Mouse (Mus musculus) urinary bladder, postnatal 36 days (tissue): Measurements from ENCODE around the gene Slc2a4.
"Not testable (repeated sequence)": the region's sequence is repeated elsewhere in the genome, so short reads cannot be mapped to it uniquely, and the experiment has no call there.

Experiments used
- DNase-seq, 2 experiments: peaks; one replicate each; pipeline ENCODE4 v3.0.0; 2022; ENCODE audit warnings: low spot score in 2 of 2, mixed read lengths in 1 of 2

Slc2a4 gene

DNA sequence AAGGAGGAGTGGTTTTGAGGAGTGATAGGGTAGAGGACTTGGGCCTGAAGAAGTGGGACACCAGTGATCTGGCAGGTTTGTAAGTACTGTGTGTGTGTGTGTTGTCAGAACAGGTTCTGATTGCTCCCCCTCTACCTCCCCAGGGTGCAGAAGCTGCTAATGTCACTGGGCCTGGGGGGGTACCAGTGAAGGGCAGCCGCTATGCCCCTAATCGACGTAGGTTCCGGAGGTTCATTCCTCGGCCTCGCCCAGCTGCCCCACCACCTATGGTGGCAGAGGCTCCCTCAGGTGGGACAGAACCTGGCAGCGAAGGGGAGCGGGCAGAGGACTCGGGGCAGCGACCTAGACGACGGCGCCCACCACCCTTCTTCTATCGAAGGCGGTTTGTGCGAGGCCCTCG, 8.3 kb downstream of the Slc2a4 start:
- DNase-seq = no peak

DNA sequence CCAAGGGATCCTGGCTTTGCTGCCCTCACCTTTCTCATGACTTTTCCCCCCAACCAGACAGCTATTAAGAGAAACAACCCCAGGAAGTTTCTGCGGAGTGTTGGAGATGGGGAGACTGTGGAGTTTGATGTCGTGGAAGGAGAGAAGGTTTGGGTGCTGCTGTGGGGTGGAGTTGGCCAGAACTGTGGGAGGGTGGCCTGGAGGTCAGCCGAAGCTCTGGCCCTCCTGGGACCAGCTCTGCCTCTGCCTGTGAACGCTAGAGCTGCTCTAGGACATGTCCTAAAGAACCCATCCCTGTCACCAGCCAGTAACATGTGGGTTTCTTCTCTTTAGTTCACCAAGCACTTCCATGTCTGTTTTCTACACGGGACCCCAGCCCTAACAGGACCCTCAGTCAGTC, 8.8 kb downstream of the Slc2a4 start:
- no peak for DNase-seq

DNA sequence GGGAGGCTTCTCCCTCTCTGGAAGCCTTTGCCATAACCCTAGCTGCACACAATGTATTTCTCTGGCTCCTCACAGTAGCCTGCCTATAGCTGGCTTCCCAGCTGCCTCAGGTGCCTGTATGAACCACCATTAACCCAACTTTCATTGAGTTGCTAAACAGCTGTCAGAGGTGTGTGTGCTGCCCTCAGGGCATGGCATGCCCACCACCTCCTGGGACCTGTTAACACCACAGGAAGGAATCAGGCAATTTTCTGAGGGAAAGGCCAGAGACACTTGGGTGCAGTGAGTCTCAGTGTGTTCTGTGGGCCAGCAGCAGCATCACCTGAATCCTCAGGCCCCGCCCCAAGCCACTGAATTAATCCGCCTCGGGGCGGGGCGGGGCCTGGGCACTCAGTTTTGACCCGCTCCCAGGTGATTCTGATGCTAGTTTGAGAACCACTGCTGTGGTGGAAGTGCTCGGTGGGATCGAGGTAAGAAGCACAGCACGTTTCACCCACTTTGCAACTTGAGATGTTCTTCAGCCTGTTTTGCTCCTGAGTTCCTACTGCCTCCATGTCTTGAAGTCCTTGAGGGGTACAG, 9.5 kb downstream of the Slc2a4 start:
- DNase-seq = no peak

DNA sequence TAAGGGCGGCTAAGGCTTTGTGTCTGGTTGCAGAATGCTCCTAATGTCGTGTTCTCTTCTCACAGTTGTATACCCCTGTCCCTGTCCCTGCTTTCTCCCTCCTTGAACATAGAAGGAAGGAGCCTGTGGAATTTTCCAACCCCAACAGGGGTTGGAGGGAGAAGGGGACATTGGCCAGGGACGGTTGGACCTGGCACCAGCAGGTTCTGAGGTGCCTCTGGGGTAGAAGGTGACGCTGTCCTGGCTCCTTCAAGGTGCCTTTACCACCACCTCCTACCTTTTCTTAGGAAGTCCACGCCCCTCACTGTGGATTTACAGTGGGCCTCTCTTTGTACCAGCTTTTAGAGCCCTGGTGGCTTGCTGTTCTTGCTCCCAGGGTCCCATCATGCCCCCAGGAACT, 10.2 kb downstream of the Slc2a4 start:
- DNase-seq = no peak

DNA sequence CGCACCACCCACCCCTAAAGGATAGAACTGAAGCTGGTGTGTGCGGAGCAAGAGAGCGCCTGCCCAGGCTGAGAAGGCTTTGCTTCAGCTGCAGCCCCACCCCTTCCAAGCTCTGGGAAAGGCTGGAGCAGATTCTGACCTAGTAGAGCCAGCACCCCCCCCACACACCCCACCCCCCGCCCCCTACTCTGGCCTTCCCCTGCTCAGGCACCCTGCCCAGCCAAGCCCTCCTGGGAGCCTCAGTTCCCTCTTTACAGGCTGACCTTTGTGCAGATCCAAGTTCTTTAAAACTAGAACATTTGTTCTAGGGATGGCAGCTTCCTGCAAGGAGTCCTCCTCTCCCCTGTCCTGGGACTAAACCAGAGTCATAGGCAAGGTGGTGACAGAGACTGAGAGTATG, 10.6 kb downstream of the Slc2a4 start:
- DNase-seq = peak in 1 of 2 experiments; percentile 72

DNA sequence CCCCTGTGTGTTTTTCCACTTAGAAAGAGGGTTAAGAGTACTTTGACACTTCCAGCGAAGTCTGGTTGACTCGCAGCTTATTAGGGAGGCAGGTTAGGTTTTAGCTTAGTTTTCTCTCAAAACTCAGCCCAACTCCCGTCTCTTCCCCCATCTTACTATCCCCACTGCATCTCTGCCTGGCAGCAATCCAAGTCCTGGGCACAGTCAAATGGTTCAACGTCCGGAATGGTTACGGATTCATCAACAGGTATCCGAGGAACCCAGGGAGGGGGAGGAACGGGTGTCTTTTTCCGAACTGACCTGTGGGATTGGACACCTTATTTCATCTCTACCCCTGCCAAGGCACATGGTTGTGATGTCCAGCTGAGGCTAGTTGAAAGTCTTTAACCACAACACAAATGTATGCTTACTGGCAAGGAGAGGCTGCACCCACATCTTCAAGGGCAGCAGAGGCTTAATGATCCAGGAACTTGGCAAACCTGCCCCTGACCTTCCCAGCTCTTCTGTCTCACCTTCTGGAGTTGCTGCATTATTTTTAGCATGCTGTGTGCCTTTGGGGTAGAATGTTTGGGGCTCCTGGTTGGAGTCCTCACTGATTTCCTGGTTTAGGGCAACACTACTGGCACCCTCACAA, 11.2 kb downstream of the Slc2a4 start:
- DNase-seq = no peak

DNA sequence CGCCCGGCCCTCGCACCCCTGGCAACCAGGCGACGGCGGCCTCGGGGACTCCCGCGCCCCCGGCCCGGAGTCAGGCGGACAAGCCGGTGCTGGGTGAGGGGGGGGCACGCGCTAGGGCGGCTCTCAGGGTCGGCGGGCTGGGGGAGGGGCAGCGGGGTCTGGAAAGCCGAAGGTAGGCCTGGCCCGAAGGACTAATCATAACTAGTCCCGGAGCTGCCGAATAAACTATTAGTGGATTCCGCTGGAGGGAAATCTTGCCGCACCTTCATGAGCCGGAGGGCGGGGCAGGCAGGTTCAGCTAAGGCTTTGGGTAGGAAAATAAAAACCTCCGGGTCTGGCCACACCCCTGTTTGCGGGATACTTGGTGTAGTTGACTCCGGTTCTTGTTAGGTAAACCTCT, 11.8 kb downstream of the Slc2a4 start:
- DNase-seq = no peak

DNA sequence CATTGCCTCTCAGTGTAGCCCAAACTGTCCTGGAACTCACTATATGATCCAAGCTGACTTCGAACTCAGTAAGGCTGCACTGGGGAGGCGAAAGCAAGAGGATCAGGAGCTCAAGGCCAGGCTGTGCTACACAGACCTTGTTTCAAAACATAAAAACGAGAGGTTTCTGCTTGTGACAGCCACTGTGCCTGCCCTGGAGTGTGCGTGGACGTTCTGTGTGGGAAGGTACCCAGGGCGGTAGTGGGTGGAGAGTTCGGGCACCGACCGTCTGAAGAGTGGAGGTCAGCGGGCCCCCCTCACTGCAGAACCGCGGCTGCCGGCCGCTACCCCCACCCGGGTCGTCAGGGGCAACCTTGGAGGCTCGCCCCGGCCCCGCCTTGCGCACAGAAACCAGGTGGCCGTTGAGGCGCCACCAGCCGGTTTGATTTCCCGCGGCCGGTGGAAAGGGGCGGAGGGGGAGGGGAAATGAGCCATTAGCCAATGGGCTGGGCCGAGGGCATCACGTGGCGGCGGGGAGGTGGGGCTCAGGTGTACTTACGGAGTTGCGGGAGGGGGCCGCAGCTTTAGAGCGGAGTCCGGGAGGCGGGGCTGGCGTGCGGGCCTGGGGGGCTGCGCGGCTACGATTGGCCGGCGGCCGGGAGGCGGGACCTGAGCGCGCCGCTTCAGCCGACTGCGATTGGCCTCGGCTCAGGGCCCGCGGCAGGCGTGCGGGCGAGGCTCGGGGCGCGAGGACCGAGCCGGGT, 12.7 kb downstream of the Slc2a4 start, which contains the start of gene Ybx2:
Gene Ybx2 (plus strand): TSS at position 660 of the 743 bp plus-strand sequence.
- peak; percentile 70 to 83 for DNase-seq

DNA sequence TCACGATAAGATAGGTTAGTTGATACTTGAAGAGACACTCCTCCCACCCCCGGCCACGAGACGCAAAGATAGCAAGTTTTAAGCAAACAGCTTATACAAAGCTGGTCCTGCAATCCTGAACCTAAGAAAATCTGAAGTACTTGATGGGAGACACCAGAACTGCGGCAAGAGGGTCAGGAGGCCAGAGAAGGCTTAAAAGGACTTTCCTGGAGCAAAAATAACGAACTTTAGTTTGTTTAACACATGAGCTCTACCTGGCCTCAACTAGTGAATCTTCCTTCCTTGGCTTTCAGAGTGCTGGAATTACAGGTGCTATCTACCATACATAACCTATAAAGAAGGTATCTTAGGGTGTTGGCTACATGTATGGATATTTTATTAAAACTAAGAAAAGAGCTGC, 13.3 kb downstream of the Slc2a4 start:
- DNase-seq = no peak

DNA sequence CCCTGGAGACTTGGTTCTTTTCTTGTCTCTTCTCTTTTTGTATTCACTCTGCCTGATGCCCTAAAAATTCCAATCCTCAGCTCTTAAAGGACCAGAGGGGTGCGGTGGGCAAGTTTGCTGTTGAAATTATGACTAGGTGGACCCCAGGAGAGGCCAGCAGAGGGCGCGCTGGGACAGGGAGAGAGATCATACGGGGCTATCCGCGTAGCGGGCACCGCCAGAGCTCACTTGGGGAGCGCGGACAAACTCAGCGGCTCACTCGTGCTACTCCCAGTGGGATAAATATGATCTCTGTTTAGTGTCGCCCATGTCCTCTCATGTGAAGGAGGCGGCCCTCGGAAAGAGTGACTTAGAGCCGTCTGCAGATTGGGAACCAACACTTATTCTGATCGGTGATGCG, 13.8 kb downstream of the Slc2a4 start:
- DNase-seq = peak; percentile 81 to 92

DNA sequence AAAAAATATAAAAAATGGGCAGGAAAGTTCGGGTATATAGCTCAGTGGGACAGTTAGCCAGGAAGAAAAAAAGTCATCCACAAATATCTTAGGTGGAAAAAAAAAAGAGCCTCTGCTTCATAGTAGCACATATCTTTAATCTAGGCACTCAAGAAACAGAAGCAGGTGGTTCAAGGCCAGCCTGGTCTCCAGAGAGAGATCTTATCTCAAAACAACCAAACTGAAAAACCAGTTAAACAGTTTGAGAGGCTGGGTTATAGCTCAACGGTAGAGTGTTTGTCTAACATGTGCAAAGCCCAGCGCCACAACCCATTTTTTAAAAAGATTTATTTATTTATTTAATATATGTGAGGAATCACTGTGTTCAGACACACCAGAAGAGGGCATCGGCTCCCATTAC, 14.9 kb downstream of the Slc2a4 start:
- DNase-seq = no peak

DNA sequence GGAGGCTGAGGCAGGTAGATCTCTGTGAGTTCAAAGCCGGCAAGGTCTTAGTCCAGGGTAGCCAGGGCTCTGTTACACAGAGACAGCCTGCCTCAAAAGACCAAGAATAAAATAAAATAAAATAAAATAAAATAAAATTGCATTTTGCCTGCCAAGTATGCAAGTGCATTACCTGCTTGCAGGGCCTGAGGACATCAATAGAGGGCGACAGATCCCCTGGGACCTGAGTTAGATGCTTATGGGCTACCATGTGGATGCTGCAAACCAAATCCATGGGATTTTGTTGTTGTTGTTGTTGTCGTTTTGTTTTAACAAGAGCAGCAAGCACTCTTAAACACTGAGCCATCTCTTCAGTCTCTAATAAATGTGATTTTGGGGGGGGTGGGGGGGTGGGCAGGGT, 15.7 kb downstream of the Slc2a4 start:
- DNase-seq = no peak

DNA sequence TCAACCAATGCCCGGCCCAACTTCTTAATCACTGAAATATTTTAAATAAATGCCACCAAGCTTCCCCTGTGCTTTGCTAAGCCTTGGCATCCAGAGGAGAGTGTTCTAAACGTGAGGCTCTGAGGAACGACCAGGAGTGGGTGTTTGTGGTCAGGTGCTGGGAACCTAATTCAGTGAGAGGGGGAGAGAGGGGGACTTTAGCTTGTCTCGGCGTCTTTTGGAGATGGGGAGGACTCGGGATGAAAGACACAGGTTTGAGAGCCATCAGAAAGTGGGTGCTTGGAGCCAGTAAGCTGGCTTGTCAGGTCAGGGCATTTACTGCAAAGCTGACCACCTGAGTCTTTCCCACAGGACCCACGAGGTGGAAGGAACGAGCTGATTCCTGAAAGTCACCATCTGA, 16.2 kb downstream of the Slc2a4 start:
- DNase-seq = no peak

DNA sequence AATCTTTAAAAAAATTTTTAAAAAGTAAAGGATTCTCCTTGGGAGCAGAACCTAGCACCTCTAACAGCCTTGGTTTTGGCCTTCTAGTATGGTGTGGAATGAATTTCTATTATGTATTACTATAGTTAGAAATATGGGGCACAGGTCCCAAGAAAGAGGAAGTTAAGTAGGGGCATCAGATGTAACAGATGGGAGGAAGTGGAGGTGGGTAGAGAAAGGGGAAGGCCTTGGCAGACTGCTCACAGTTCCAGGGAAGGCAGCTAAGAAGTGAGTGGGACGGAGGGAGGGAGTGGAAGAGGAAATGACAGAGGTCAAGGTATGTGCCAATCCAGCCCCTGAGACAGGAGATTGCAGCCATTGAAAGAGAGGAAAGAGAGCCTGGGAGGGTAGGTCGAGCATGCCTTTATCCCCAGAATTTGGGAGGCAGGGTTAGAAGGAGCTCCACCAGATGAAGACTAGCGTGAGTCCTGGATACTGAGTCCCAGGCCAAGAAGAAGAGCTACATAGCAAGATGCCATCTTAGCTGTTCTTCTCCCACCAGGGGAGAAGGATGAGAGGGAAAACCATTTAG, 16.9 kb downstream of the Slc2a4 start:
- no peak for DNase-seq

DNA sequence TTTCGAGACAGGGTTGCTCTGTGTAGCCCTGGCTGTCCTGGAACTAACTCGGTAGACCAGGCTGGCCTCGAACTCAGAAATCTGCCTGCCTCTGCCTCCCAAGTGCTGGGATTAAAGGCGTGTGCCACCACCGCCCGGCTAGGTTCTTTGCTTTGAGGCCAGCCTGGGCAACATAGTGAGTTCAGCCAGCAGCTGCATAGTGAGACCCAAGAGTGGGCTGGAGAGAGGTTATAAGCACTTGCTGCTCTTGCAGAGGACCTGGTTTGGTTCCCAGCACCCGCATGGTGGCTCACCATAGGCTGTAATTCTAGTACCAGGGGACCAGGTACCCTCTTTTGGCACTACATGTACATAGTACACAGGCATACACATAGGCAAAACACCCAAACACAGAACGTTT, 17.8 kb downstream of the Slc2a4 start:
- not testable (repeated sequence) for DNase-seq

DNA sequence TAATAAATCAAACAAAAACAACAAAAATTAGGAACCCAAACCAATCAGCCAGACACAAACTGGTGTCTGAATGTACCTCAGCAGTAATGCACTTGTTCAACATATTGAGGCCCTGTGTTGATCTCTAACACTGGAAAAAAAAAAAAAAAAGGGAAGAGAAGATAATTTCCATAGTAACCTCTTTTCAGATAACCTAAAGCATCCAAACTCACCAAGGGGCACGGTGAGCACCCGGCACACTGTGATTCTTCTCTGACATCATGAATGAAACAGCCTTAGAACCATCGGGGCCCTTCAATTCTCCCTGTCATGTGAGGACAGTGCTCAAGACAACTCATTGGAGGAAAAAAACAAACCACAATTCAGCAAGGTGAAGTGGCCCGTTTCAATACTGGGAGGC, 18.3 kb downstream of the Slc2a4 start:
- no peak for DNase-seq

DNA sequence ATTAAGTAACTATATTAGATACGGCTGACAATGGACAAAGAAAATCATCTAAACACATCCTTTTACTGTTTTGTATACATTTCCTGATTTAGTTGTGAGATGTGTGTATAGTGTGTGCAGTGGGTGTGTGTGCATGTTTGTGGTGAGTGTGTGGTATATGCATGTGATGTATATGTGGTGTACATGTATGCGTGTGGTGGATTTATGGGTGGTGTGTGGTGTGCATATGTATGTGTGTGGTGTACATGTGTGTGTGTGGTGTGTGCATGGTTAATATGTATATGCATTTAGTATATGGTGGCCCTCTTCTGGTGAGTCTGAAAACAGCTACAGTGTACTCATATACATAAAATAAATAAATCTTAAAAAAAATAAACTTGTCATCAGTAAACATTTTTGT, 20.5 kb downstream of the Slc2a4 start:
- DNase-seq = no peak

DNA sequence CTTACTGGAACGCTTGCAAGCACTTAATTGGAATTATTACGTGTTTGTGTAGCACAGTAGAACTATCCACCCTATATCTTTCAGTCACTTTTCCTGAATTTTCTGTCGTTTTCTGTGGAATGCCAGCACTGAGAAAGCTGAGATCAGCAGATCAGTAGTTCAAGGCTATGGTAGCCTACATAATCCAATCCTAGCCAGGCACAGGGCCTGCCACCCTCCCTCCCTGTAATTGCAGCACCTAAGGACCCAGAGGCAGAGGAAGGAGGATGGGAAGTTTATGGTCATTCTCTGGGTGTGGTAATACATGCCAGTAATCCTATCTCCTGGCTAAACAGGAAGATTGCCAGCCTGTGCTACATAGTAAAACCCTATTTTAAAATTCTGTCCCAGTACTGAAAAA, 25.2 kb downstream of the Slc2a4 start:
- no peak for DNase-seq

DNA sequence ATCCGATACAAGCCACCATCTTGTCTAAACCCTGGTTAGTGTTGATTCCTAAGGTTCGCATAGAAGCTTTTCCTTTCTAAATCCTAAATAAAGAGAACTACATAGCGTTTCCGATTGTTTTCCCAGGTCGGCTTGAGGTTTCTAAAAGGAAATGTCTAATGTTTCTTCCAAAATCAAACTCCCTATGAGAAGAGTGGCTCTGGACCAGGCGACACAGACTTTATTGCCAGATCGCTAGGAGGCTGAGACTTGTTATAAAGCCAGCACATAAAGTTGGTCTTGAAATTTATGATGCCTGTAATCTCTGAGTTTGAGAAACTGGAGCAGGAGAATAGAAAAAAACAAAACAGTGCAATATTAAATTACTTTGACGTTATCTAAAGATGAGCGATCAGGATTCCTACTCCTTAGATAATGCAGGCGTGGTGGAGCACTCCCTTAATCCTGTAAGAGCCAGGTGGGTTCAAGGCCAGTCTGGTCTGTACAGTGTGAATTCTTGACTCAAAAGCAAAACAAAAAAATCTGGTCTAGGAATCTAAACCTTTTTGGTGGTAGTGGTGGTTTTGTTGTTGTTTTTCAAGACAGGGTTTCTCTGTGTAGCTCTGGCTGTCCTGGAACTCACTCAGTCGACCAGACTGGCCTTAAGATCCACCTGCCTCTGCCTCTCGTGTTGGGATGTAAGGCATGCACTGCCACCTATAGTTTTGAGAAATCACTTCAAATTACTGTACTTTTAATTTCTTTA, 25.8 kb downstream of the Slc2a4 start:
- DNase-seq = no peak

DNA sequence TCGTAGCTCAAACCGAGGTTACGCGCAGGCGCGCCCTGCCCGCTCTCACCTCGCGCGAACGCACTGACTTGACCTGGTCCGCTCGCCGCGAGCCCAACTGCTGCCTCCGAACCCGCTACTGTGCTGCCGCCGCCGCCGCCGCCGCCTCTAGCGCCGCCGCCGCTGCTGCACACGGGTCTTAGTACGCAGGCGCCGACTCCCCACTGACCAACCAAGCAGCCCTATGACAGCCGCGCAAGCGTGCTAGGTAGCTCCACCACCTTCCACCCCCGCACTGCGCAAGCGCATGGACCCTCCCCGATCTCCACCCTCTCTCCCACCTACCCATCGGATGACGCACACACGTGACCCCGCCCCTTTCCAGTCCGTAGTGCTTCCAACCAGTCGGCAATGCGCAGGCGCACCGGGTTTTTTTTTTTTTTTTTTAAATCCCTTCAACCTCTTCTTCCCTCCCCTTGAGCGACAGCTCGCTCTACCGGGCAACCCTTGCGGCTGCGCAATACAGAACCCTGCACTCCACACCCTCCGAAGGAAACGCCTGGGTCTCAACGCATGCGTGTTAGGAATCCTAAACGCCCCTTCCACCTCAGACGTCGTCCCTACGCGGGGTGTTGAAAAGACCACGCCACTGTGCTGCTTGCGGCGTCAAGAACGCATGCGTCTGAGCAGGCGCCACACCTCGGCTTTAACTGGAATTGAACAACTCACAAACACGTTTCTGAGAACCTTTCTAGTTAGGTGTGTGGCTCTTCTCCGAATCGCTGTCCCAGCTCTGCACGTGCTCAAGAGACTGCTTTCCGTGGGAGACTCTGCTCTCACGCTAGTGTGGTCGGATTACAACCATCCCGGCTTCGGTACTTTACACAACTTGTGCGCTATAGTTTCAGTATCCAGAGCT, 26.6 kb downstream of the Slc2a4 start, which contains the start of gene Eif5a:
Gene Eif5a (minus strand): TSS at position 845 of the 898 bp plus-strand sequence.
- peak; percentile 100 for DNase-seq
